Mouse (Mus musculus) adipocyte (in vitro differentiated cells): ENCODE measurements at regions not wholly inside any gene's neighbourhood (a gene's known extent, or its start where the extent isn't known, plus 50 kb on each side); places are given as distances from the start of the nearest gene placed in this dataset.

ENCODE experiments used
- DNase-seq: peaks from one replicate; pipeline ENCODE4 v3.0.0-alpha.2; 2016; ENCODE audit warnings: low spot score

- DNase-seq, result no peak
These were observed 458.1 kb upstream of the Slitrk6 start for GRCm38 (mm10) chr14:111212929-111213657.

DNA sequence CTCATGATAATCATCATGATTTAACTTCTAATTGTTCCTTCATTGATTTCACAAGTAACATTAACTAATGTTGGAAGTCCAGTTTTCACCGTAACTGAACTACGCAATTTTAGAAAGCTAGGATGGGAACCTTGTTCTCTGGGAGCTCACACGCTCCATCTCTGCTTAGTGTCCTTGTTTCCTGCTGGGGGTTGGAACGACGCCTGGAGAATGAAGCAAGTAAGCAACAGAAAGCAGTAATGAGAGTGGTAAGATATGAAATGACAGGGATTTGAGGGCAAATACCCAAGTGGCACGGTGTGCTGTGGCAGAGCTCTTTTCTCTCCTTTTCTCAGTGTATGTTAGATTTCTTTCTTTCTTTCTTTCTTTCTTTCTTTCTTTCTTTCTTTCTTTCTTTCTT lies 448.0 kb upstream of the Slitrk5 start:
- no peak for DNase-seq

DNA sequence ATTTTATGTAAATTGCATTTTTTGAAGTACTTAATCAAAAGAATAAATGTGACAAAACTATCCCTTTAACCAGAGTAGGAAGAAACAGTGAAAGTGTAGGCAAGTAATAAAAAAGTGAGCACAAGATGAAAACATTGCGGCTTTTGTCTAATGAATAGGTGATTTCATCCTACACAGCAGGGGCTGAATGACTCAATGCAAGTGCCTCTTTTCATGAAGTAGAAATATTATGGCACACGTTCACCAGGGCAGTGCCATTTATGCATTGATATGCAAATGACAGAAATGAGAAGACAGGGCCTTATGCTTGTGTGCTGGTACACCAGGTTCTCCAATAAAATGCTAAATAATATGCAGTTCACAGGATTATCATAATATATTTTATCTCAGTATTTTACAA lies 435.8 kb upstream of the Slitrk5 start:
- DNase-seq, result no peak

DNA sequence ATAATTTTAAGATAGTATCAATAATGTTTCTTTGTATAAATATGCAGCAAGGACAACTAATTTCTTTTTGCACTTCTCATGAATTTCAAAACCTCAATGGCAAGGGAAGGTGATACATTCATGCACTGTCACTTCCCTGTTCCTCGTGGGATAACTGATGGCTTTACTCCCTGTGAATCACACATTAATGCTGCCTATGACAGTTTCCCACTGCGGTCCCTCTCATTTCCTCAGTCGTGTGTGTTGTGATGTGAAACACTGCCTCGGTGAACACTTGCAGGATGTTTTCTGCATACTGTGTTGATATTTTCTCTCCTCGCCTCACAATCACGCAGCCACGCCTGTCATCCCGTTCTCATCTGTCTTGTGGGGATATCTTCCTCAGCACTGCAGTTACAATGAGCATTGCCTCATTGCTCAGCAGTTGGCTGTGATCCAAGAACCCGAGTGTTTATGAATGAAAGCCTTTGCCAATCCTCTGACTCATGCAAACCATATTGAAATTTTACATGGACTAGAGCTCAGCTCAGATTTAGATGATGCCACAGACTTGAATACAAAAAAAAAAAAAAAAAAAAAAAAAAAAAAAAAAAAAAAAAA lies 425.4 kb upstream of the Slitrk5 start:
- DNase-seq, result peak; percentile 21

DNA sequence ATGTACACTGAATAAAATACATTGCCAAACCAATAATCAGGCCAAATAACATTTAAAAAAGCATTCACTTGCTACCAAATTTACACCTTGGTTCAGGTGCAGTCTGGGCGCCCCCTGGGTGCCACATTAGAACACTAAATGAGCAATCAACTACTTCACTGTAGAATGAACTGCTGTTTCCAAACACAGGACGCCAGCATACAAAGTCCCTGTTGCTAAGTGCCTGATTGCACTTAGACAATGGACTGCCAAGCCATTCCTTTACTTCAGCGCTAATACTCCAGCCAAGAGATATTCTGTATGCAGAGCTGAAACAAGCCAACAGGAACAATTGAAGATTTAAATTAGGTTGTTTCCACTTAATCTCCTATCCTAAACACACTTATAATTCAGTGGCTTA lies 421.7 kb upstream of the Slitrk5 start:
- no peak for DNase-seq

- no peak for DNase-seq
These were observed 413.2 kb upstream of the Slitrk5 start for GRCm38 (mm10) chr14:111261696-111262095.

DNA sequence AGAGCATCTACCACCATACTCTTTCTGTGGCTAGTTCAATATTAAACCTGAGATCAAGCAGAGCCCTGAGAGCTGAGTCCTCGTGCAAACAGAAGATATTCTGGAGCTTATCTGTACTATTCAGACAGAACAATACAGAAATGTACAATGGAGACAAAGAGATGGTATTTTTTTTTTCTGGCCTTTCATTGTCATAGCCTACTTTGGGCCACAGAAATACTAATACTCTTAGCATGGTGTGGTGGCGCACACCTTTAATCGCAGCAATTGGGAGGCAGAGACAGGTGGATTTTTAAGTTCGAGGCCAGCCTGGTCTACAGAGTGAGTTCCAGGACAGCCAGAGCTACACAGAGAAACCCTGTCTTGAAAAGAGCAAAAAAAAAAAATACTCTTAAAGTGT lies 404.7 kb upstream of the Slitrk5 start:
- no peak for DNase-seq

DNA sequence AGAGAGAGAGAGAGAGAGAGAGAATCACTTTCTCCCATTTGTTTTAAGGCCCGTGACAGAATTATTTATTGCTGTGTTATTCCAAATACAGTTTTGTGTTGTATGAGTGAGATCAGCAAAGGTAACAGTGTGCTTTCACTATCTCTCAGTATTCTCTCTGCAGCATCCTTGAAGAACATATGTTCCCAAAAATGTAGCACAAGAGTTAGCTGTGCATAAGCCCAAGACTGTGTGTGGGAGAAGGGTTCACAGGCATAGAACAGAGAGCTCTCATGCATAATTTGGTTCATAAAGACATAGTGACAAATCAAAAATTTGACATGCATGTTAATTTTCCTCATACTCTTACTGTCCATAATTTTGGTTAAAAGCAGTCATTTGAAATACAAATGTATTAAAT lies 393.5 kb upstream of the Slitrk5 start:
- DNase-seq, result no peak

DNA sequence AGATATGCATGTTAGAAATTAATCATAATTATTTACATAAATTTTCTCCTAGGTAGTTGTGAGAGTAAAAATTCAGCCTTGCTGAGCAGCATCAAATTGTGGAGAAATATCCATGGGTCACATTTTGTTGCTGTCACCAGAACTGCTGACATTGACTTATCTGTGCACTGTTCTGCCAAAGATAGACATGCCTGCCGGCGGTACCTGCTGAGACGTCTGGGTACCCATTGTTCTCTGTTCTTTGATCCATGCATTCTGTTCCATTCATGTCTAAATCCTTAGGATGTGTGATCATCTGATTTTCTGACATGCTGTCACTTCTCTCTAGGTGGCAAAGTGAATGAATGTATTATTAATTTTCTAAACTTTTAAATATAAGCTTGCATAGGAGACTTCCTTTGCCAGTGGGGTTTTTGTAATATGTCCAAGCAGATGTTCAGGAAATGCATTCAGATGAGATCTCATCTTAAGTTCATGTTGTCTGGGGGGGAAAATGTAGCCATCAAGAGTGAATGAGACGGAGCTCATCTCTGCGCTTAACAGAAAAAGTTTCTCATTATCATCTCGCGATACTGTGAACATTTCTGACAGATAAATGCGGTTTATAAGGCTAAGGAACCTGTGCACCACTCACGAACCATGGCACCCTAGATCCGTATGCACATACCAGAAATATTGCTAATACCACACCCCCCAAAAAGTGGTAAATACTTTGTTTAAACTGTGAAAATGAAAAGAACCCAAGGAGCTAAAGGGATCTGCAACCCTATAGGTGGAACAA lies 391.0 kb upstream of the Slitrk5 start:
- DNase-seq, result no peak

DNA sequence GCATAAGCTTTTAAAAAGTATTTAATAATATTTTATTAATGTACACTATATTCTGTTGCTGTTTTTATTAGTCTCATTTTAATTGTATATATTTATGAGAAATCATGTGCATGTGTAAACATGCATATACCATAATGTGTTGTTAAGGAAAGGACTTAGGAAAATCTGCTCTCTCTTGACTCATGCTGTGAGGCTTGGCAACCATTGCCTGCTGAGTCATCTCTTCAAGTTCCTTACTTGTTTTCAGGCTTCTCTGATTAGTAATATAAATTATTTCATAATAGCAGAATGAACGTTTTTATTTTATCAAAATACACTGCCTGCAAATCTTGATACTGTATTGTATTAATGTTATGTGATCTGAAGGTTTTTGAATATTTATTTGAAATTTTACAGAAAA lies 388.9 kb upstream of the Slitrk5 start:
- no peak for DNase-seq

GRCm38 (mm10) chr14:111295521-111295920 lies 379.4 kb upstream of the Slitrk5 start:
- DNase-seq, result no peak

DNA sequence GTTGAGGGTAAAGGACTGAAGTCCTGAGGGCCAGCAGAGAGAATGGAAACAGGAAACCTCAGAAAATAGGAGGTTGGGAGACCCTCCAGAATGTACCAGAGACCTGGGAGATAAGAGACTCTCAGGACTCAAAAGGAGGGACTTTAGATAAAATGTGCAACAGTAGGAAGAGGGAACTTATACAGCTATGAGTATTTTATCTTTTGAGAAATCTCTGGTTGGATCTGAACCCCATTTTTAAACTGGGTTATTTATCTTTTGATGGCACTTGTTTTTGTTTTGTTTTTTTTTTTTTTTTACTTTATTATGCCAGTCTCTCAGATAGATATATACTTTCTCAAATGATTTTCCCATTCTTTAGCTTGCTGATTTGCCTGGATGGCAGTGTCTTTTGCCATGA lies 377.1 kb upstream of the Slitrk5 start:
- DNase-seq, result no peak

DNA sequence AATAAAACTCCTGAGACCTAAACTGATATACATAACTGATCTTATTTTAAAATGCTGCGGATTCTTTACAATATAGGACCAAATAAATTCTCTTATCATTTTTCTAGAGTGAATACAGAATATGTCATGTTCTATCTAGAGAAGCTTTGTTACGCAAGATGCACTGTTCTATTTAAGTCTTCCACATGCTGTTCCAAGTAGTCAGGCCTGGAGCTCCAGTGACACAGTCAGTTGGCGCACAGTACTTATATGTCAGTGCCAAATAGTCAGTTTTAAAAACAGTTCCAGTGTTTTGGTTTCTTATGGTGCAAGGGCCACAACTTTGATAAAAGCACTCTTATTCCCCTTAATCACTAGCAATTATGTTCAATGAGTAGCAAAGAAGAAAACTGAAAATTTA lies 344.3 kb upstream of the Slitrk5 start:
- DNase-seq, result no peak

GRCm38 (mm10) chr14:111353518-111353917 lies 321.4 kb upstream of the Slitrk5 start:
- no peak for DNase-seq

DNA sequence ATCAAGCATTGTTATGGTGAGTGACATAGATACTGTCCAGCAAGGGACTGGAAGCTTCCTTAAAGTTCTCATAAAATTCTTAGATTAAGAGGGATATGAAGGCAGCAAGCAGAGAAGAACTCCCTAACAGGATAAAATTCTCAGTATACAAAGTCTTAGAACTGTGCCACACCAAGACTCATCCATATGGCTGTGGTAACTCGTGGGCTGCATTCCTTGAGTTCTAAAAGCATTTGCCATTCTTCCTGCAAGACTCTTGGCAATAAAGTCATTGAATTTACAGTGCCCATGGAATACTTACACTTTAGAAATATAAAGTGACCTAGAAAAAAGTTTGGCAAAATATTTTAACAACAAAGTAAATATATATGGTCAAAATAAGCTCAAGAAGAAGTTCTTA lies 278.1 kb upstream of the Slitrk5 start:
- no peak for DNase-seq

DNA sequence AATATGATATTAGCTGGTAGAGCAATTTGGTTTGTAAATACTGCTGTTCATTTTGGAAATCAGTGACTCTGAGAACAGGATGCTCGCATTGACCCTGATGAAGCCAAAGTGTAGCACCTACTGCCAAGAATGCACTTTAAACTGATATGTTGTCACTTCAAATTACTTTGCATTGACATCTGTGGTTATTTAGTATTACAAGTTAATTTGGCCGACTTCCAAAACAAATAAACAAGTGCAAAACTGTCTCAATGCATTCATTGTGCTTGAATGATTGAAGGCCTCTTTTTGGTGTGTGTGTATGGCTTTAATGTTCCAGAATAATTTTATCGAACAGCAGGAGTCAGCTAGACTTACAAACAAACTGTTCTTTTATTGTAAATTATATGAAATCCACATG lies 274.1 kb upstream of the Slitrk5 start:
- DNase-seq, result no peak

DNA sequence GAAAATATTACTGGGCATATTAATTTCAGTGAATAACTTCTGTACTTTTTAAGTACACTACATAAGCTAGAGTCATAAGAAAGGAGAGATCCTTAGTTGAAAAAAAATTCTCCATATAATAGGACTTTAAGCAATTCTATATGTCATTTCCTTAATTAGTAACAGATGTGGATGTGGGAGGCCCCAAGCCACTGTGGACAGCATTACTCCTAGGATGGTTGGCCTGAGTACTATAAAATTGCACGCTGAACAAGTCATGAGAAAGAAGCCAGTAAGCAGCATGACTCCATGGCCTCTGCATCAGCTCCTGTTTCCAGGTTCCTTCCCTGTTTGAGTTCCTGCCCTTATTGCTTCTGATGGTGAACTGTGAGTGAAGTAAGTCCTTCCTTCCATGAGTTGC lies 272.4 kb upstream of the Slitrk5 start:
- DNase-seq, result no peak

DNA sequence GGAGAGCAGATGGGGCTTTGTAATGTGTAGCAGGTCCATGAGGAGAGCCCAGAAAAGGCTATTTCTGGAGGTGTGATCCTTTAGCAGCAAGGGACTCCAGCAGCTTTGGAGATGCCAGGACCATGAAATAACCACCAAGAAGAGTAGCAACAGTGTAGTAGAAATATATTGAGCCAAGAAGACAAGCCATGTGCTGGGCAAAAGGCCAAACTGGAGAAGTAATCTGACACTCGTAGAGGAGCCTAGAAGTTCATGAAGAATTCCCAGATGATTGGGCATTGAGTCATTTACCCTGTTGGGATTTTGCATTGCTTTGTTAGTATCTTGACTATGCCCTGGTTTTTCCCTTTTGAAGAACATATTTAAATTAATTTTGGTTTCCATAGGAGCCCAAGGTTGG lies 271.3 kb upstream of the Slitrk5 start:
- no peak for DNase-seq

- no peak for DNase-seq
These were observed 261.4 kb upstream of the Slitrk5 start for GRCm38 (mm10) chr14:111413543-111413942.

DNA sequence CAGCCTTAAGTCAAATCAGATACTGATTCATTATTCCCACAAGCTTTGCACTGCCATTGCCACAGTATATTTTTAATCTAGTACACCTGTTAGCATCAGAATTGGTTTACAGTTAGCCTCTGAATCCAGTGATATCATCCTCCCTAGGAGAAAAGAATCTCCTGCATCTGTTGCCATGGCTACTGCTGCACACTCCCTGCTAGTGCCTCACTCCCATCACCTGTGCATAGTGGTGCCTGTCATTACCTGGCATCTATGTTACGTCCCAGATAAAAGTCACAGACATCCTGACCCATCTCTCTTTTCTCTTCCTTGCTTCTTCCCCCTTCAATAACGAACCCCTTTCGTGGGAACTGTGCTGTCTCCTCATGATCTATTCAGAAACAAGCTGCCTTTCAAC lies 256.4 kb upstream of the Slitrk5 start:
- DNase-seq, result no peak

DNA sequence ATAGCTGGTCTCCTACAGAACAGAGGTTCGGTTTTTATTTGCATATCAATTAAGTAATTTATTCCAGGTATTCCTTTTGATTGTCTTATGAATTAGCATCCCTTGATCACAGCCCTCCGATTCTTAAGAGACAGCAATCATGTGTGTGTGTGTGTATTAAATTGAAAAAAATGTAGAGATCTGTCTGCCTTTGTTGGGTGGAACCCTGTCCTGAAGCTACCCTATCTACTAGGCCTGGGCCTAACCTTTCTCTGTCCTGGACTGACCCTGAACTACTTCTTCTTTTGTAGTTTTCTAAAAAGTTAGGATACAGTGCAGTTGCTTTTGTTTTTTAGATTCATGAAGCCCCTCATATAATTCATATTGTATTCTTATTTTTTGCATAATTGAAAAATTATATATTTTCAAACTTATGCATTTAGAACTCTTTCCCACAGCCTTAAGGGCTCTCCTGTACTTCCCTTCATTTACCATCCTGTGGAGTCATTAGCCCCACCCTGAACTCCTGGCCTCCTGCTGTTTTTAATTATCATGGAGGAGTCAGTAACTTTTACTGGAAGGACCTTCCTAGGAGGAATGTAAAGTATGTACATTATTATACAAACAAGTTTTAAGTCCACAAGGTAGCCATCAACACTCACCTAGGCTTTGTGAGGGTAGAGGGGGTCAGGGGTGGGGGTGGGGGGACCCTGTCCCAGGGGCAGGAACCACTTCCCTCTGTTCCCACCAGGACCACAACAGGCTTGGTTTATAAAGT lies 245.6 kb upstream of the Slitrk5 start:
- no peak for DNase-seq
